Mouse (Mus musculus) CH12.LX (cell line): ENCODE measurements at regions not wholly inside any gene's neighbourhood (a gene's known extent, or its start where the extent isn't known, plus 50 kb on each side); places are given as distances from the start of the nearest gene placed in this dataset.

Experiments used
- DNase-seq: peaks from one replicate; pipeline ENCODE4 v3.0.0-alpha.2; 2013; ENCODE audit errors: extremely low read depth
- H3K27ac ChIP-seq: 2 replicates; pipeline ENCODE4 v1.5.1; 2012; ENCODE audit warnings: low read depth, mild to moderate bottlenecking, control low read depth, moderate library complexity; ENCODE audit not compliant: insufficient read depth
- H3K27me3 ChIP-seq: replicated peaks from 2 replicates; pipeline ENCODE3; 2012; ENCODE audit warnings: inconsistent platforms
- H3K36me3 ChIP-seq, 2 experiments: replicated peaks in 1 of 2; 2 replicates each; pipeline versions ENCODE3 to v1.6.1; 2012; ENCODE audit warnings: inconsistent platforms in 1 of 2, low read length in 1 of 2, mild to moderate bottlenecking in 1 of 2, mixed read lengths in 1 of 2, moderate library complexity in 1 of 2; ENCODE audit not compliant: control insufficient read depth in 1 of 2, insufficient read depth in 1 of 2
- H3K4me1 ChIP-seq, 2 experiments: 2 replicates each; pipeline ENCODE4 v1.6.1; 2012; ENCODE audit warnings: inconsistent platforms in 1 of 2, moderate library complexity in 1 of 2; ENCODE audit not compliant: insufficient read depth in 2 of 2, control insufficient read depth in 1 of 2
- H3K4me2 ChIP-seq: 2 replicates; pipeline ENCODE4 v1.6.1; 2012; ENCODE audit warnings: low read depth, mild to moderate bottlenecking, control low read depth; ENCODE audit not compliant: poor library complexity, insufficient read depth, severe bottlenecking
- H3K4me3 ChIP-seq, 3 experiments: fragments of 150-350 bp in 1 of 3; sonication (generic) in 1 of 3; replicated peaks in 1 of 3; 2 replicates each; pipeline versions ENCODE3 to v1.5.1; 2011 to 2012; ENCODE audit warnings: low read depth in 2 of 3, low read length in 2 of 3, mild to moderate bottlenecking in 2 of 3, moderate library complexity in 2 of 3, control low read depth in 1 of 3, improper control_type of control experiment in 1 of 3, inconsistent platforms in 1 of 3, mixed read lengths in 1 of 3; ENCODE audit not compliant: poor library complexity in 1 of 3
- H3K79me2 ChIP-seq: replicated peaks from 2 replicates; pipeline ENCODE4 v1.6.1; 2012; ENCODE audit warnings: mild to moderate bottlenecking, moderate library complexity; ENCODE audit not compliant: control insufficient read depth, poor library complexity, insufficient read depth, severe bottlenecking; ENCODE audit errors: extremely low read depth
- H3K9ac ChIP-seq: 2 replicates; pipeline ENCODE4 v1.6.1; 2012; ENCODE audit warnings: low read depth, mild to moderate bottlenecking, control low read depth, moderate library complexity; ENCODE audit not compliant: insufficient read depth
- H3K9me3 ChIP-seq: replicated peaks from 2 replicates; pipeline ENCODE3; 2012; ENCODE audit warnings: low read length, inconsistent platforms, mixed read lengths
- BHLHE40 ChIP-seq: IDR thresholded peaks from 2 replicates; pipeline ENCODE4 v1.6.1; 2011; ENCODE audit warnings: mild to moderate bottlenecking, low read depth, low read length, improper control_type of control experiment
- EP300 ChIP-seq: IDR thresholded peaks from 2 replicates; pipeline ENCODE4 v1.6.1; 2011; ENCODE audit warnings: low read length, improper control_type of control experiment
- ETS1 ChIP-seq: conservative IDR thresholded peaks from 2 replicates; pipeline ENCODE4 v1.6.1; 2012; ENCODE audit warnings: low read depth, mild to moderate bottlenecking, inconsistent platforms, low read length, improper control_type of control experiment, moderate library complexity
- GABPA ChIP-seq: IDR thresholded peaks from 2 replicates; pipeline ENCODE4 v1.6.1; 2012; ENCODE audit warnings: low read depth, low read length, improper control_type of control experiment, inconsistent platforms; ENCODE audit not compliant: insufficient replicate concordance
- IRF4 ChIP-seq: IDR thresholded peaks from 2 replicates; pipeline ENCODE4 v1.6.1; 2014; ENCODE audit warnings: low read depth, mild to moderate bottlenecking, inconsistent platforms, low read length, improper control_type of control experiment
- JUN ChIP-seq: IDR thresholded peaks from 2 replicates; pipeline ENCODE4 v1.6.1; 2011; ENCODE audit warnings: low read depth, mild to moderate bottlenecking, low read length, improper control_type of control experiment, moderate library complexity; ENCODE audit not compliant: insufficient read depth
- JUND ChIP-seq: conservative IDR thresholded peaks from 2 replicates; pipeline ENCODE4 v1.6.1; 2011; ENCODE audit warnings: low read depth, low read length, improper control_type of control experiment
- MAFK ChIP-seq: IDR thresholded peaks from 2 replicates; pipeline ENCODE4 v1.6.1; 2011; ENCODE audit warnings: low read length, improper control_type of control experiment; ENCODE audit not compliant: insufficient replicate concordance
- MAX ChIP-seq: IDR thresholded peaks from 2 replicates; pipeline ENCODE4 v1.6.1; 2011; ENCODE audit warnings: low read length, improper control_type of control experiment
- MEF2A ChIP-seq: IDR thresholded peaks from 2 replicates; pipeline ENCODE4 v1.6.1; 2014; ENCODE audit warnings: low read depth, mild to moderate bottlenecking, inconsistent platforms, low read length, improper control_type of control experiment, borderline replicate concordance
- MYC ChIP-seq: IDR thresholded peaks from 2 replicates; pipeline ENCODE4 v1.6.1; 2011; ENCODE audit warnings: low read depth, mild to moderate bottlenecking, improper control_type of control experiment, low read length
- NELFE ChIP-seq: IDR thresholded peaks from 2 replicates; pipeline ENCODE4 v1.6.1; 2011; ENCODE audit warnings: low read depth, low read length, improper control_type of control experiment
- PAX5 ChIP-seq: IDR thresholded peaks from 2 replicates; pipeline ENCODE4 v1.6.1; 2012; ENCODE audit warnings: low read length, inconsistent platforms, mixed read lengths
- POLR2A ChIP-seq: IDR thresholded peaks from 2 replicates; pipeline ENCODE4 v1.6.1; 2011; ENCODE audit warnings: low read depth, mild to moderate bottlenecking, improper control_type of control experiment, low read length
- RCOR1 ChIP-seq: conservative IDR thresholded peaks from 2 replicates; pipeline ENCODE4 v1.6.1; 2012; ENCODE audit warnings: low read depth, mild to moderate bottlenecking, inconsistent platforms, low read length, improper control_type of control experiment
- TBP ChIP-seq: conservative IDR thresholded peaks from 2 replicates; pipeline ENCODE4 v1.6.1; 2011; ENCODE audit warnings: low read depth, low read length, improper control_type of control experiment
- USF2 ChIP-seq: conservative IDR thresholded peaks from 2 replicates; pipeline ENCODE4 v1.6.1; 2011; ENCODE audit warnings: low read depth, low read length, improper control_type of control experiment
- ZNF384 ChIP-seq: IDR thresholded peaks from 2 replicates; pipeline ENCODE4 v1.6.1; 2012; ENCODE audit warnings: low read depth, low read length, improper control_type of control experiment, inconsistent platforms
- dilution Hi-C: fragments of 300-500 bp; cut with MboI; formaldehyde crosslinking; loops from 2 replicates; pipeline ENCODE4 v1.14.3; 2020; ENCODE audit warnings: low sequenced_read_pairs; ENCODE audit not compliant: extremely low pct_unique_long_range_greater_than_20kb, extremely low pct_ligation_motif_present
- in situ Hi-C: fragments of 300-500 bp; cut with MboI; formaldehyde crosslinking; loops from 3 replicates; pipeline ENCODE4 v1.14.3; 2019; ENCODE audit warnings: low sequenced_read_pairs, low pct_ligation_motif_present, low pct_unique_long_range_greater_than_20kb, mixed read lengths

GRCm38 (mm10) chr3:38561186-38561585 lies 76.5 kb upstream of the Ankrd50 start:
- Histone ChIP-seq H3K9me3 (no peaks in the 10 kb centered on the region), H3K27me3 (no peaks in the 10 kb centered on the region), H3K4me1 (peaks cover 29 to 49% of the 10 kb centered on the region in 2 experiments), H3K4me2 (no peak overlapping the region), H3K4me3 (no peak overlapping the region), H3K9ac (no peak overlapping the region), H3K27ac (no peak overlapping the region), H3K79me2 (no peaks in the 10 kb centered on the region), H3K36me3 (no peaks in the 10 kb centered on the region)
- in situ Hi-C loops (no loop called here), dilution Hi-C loops (no loop called here)
- TF ChIP-seq NELFE, result no peak
- TF ChIP-seq PAX5, result no peak
- TF ChIP-seq MAX, result no peak
- no peak for TF ChIP-seq RCOR1
- no peak for TF ChIP-seq ZNF384
- DNase-seq, result no peak

- no peak overlapping the region; the same call in 1 of the 2 replicates for H3K9ac ChIP-seq
- H3K27ac ChIP-seq, result peak overlapping the region; percentile 80
- H3K27me3 ChIP-seq, result no peaks in the 10 kb centered on the region
- in situ Hi-C loops, result no loop called here
- TF ChIP-seq BHLHE40 (0 out of 2 replicates have a peak, but pooled peaks have one; percentile 7), JUND (peak; percentile 74; the same call in 1 of the 2 replicates), JUN (peak; percentile 56), IRF4 (peak; percentile 88), MYC (peak; percentile 57; the same call in 1 of the 2 replicates), TBP (no peak), MAFK (no peak), USF2 (no peak), EP300 (peak; percentile 93), GABPA (no peak), POLR2A (no peak), MEF2A (peak; percentile 76; the same call in 1 of the 2 replicates), ETS1 (peak; percentile 37)
- TF ChIP-seq, all 38 proteins: peak for 8
- dilution Hi-C loops, result no loop called here
- Histone ChIP-seq H3K4me1 (peaks cover 15 to 40% of the 10 kb centered on the region in 2 experiments), H3K4me3 (no peak overlapping the region), H3K9me3 (no peaks in the 10 kb centered on the region), H3K36me3 (no peaks in the 10 kb centered on the region), H3K4me2 (peak overlapping the region; percentile 81; the same call in 1 of the 2 replicates), H3K79me2 (no peaks in the 10 kb centered on the region)
- no peak for DNase-seq
These were observed 71.3 kb upstream of the Ankrd50 start for GRCm38 (mm10) chr3:38555939-38556338.
